Mouse (Mus musculus) kidney, postnatal 25 days (tissue): ENCODE data around the gene Hoxd4.

Experiments used
- DNase-seq, 2 experiments: peaks; one replicate each; pipeline ENCODE4 v3.0.0; 2021; ENCODE audit warnings: mixed read lengths in 2 of 2

Hoxd4 gene

GRCm38 (mm10) chr2:74693432-74693827, 18.3 kb upstream of the Hoxd4 start:
- no peak for DNase-seq

DNA sequence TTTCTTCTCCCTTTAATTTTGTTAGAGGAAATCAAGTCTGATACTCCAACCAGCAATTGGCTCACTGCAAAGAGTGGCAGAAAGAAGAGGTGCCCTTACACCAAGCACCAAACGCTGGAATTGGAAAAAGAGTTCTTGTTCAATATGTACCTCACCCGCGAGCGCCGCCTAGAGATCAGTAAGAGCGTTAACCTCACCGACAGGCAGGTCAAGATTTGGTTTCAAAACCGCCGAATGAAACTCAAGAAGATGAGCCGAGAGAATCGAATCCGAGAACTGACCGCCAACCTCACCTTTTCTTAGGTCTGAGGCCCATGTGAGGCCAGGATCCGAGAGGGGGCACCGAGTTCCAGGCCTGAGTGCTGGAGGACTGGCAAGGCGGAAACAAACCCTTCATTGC, 17.7 kb upstream of the Hoxd4 start:
- DNase-seq = peak; percentile 84 to 89

DNA sequence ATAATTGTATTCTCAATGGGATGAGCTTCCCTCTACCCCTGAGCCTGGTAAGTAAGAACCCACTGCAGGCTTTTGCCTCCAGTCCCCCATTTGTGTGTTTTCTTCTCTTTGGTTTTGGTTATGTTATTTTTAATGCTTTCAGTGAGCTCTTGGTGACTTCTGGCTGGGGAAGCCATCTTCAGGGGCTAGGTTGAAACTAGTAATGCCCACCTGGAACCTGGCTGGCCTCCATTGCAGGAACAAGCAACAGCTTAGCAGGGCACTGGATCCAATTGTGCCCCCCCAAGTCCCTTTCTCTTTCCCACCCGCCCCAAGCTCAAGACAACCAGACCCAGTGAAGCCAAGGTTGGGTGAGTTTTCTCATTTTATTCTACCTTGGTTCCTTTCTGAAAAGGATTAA, 16.3 kb upstream of the Hoxd4 start:
- peak in 1 of 2 experiments; percentile 26 for DNase-seq

DNA sequence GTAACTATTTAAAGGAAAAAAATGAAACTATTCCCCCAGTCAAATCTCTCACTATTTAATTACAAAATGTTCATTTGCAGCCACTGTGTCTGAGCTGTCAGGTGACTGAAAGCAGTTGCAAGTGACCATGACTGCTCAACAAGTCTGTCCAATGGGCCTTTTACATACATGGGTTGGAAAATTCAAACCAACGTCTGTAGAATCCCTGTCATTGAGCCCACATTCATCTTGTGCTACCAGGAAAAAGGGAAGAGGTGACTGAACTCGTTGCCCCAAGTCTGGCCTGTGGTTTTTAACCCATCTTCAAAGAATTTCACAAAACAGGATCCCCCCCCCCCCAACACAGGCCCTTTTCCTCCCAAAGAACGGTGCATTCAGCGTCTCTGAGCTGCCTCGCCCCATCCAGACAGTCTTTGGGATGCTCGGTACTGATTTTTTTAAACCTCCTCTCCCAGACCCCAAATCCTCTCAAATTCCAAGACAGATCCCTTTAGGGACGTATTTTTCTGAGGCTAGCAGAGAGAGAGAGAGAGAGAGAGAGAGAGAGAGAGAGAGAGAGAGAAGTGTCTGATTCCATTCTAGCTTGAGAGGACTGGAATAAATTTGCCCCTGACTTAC, 15.8 kb upstream of the Hoxd4 start:
- peak in 1 of 2 experiments; percentile 16 for DNase-seq

DNA sequence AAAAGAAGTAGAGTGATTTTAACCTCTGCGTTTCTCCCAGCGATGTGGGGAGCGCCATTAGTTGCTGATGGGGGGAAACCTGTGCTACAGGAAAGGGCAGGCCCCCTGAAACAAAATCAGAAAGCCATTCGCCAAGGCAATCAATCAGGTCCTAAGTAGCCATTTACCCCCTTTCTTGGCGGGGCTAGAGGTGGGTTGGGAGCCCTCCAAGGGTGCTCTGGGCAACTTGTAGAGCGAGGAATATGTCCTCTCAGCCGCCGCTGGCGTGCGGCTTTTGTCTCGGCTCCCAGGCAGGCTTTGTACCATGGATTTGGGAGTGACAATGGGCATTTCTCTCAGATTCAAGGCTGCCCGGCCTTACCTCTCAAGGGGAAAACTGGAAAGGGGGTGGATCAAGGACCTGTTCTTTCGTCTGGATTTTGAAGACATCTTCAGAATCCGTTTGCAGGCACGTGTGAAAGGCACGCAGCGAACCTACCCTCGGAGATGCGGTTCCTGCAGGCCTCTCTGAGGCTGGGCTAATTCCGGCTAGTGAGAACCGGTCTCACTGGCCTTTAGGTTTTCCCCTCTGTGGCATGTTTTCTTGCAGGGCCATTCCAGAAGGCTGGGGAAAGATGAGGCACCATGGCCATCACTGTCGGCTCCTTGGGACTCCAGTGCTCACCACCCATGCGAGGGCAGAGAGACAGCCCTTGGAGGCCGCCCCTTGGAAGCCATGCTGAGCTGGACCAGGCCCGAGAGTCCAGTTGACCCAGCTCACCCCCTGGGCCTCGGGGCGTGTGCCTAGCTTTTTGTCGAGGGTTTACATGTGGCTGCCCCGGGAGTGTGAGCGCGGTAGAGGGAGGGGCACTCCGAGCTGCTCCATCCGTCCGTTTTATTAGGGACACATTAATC, 15.0 kb upstream of the Hoxd4 start:
- peak; percentile 41 to 76 for DNase-seq

- peak; percentile 88 to 93 for DNase-seq
Observed at GRCm38 (mm10) chr2:74697567-74698121, 14.1 kb upstream of the Hoxd4 start, which contains the start of gene Hoxd9. TSS of gene Hoxd9 (plus strand) at chr2:74697727.

DNA sequence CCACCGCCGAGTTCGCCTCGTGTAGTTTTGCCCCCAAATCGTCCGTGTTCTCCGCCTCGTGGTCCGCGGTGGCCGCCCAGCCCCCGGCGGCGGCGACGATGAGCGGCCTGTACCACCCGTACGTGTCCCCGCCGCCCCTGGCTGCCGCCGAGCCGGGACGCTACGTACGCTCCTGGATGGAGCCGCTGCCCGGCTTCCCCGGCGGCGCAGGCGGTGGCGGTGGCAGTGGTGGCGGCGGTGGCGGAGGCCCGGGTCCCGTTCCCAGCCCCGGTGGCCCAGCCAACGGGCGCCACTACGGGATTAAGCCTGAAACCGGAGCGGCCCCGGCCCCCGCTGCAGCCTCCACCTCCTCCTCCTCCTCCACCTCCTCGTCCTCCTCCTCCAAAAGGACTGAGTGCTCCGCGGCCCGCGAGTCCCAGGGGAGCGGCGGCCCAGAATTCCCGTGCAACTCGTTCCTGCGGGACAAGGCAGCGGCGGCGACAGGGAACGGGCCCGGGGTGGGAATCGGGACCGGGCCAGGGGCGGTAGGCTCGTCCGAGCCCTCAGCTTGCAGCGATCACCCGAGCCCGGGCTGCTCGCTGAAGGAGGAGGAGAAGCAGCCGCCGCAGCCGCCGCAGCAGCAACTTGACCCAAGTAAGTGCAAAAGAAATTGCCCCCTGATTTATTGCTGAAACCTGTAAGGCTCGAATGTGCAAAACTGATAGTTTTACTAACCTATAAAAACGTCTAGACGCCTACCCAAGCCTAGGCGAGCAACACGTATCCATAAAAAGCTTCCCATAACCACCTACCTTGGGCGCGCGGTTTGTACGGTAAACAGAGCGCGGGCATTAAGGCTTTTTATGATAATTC, 13.3 kb upstream of the Hoxd4 start:
- peak; percentile 48 to 74 for DNase-seq

DNA sequence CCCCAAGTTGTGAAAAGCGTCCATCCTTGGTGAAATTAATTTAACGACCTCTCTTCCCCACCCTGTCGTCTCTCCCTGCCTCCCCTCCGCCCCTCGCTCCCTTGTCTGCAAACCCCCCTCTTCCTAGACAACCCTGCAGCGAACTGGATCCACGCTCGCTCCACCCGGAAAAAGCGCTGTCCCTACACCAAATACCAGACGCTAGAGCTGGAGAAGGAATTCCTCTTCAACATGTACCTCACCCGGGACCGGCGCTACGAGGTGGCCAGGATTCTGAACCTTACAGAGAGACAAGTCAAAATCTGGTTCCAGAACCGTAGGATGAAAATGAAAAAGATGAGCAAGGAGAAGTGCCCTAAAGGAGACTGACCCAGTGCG, 12.7 kb upstream of the Hoxd4 start:
- peak in 1 of 2 experiments; percentile 47 for DNase-seq

GRCm38 (mm10) chr2:74699664-74700545, 11.8 kb upstream of the Hoxd4 start:
- DNase-seq = peak; percentile 44 to 65

- peak; percentile 55 to 89 for DNase-seq
Observed at GRCm38 (mm10) chr2:74700546-74701112, 11.1 kb upstream of the Hoxd4 start.

GRCm38 (mm10) chr2:74701949-74702819, 9.5 kb upstream of the Hoxd4 start:
- peak; percentile 82 to 92 for DNase-seq

DNA sequence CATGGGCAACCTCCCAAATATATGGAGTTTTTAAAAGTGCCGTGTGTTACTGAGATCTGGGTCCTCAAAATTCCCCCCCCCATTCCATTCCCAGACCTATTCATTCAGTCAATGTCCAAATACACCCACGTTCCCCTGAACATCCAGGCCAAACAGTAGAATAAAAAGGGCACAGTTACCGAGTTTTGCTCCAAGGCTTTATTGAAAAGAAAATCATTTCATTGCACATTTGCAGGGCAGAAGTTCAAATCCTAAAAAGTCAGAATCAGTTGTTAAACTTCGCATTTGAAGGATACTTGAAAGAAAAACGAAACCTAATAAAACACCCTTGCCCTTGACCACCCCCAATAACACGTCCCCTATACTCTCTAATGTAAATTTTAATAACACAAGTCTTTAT, 8.9 kb upstream of the Hoxd4 start:
- DNase-seq = no peak

DNA sequence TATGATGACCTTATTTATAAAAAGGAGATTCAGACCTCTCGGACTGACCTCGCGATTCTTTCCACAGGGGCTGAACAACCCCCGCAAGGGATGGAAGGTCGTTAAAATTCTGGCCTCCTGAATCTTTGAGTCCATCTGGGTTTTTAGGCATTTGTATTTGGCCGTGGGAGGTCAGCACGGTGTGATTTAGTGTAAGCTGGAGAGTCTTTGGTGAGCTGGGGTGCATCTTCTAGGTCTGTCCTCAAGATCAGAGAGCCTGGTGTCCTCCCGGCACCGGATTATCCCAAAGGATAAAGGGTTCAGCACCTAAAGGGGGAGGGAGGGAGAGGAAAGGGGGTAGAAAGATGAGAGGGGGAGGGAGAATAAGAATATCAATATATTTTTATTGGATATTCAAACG, 8.4 kb upstream of the Hoxd4 start:
- peak in 1 of 2 experiments; percentile 43 for DNase-seq

GRCm38 (mm10) chr2:74703720-74704392, 7.9 kb upstream of the Hoxd4 start:
- peak; percentile 77 to 91 for DNase-seq

DNA sequence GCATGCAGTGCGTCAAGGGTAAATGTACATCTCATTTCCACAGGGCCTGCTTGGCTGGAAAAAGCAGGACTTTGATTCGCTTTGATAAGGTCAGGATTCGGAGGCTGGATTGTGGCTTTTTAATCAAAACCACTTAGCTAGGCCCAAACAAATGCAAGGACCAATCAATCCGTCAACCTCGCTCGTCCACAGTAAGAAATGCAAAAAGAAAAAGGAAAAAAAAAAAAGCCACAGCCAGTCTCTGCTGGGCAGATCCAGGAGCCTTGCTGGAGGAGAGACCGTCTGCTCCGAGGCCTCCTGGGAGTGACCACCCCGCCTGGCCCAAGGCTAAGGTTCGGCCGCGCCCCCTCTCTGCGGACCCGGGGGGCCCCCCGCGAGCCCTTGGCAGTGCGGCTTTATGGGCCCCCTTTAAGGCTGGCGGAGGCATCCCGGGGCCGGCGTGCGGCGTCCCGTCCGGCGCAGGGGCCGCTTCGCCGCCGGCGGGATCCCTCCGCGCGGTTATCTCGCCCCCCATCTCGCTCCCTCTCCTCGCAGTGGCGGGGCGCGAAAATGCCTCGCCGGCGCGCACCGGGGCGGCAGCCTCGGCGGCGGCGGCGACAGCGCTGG, 7.2 kb upstream of the Hoxd4 start, which contains the start of gene Hoxd8:
Hoxd8 (plus strand) TSS at position 223 of the 606 bp plus-strand sequence.
- peak; percentile 86 to 95 for DNase-seq

- peak; percentile 54 to 82 for DNase-seq
Observed at GRCm38 (mm10) chr2:74704999-74705466, 6.7 kb upstream of the Hoxd4 start.

- peak; percentile 70 to 87 for DNase-seq
Observed at GRCm38 (mm10) chr2:74705467-74706089, 6.2 kb upstream of the Hoxd4 start.

GRCm38 (mm10) chr2:74706393-74706960, 5.3 kb upstream of the Hoxd4 start:
- no peak for DNase-seq
